Mouse (Mus musculus) neural tube, embryonic 15.5 days (tissue): Measurements from ENCODE around the gene Fam222b. TPM values are rescaled to one million over a fixed set of nuclear protein-coding genes. Genes with fewer than 3 reads are reported as not detected.
"Not testable (repeated sequence)": the region's sequence is repeated elsewhere in the genome, so short reads cannot be mapped to it uniquely, and the experiment has no call there.

Source experiments
- ATAC-seq: fragments of 200-750 bp; cut with Nextera tagmentation; 2 replicates; pipeline ENCODE4 v1.8.0; 2017; ENCODE audit warnings: mild to moderate bottlenecking, moderate TSS enrichment, moderate library complexity; ENCODE audit not compliant: low FRiP score
- H3K27ac ChIP-seq: fragments of 300-500 bp; sonication (generic); replicated peaks from 2 replicates; pipeline ENCODE4 v1.5.1; 2015; ENCODE audit warnings: mild to moderate bottlenecking, inconsistent platforms
- H3K27me3 ChIP-seq: fragments of 300-500 bp; sonication (generic); replicated peaks from 2 replicates; pipeline ENCODE4 v1.6.1; 2015; ENCODE audit warnings: inconsistent platforms
- H3K36me3 ChIP-seq: fragments of 300-500 bp; sonication (generic); 2 replicates; pipeline ENCODE4 v1.6.1; 2015; ENCODE audit warnings: inconsistent platforms
- H3K4me1 ChIP-seq: fragments of 300-500 bp; sonication (generic); 2 replicates; pipeline ENCODE4 v1.6.1; 2015; ENCODE audit warnings: inconsistent platforms
- H3K4me2 ChIP-seq: fragments of 300-500 bp; sonication (generic); 2 replicates; pipeline ENCODE4 v1.6.1; 2015; ENCODE audit warnings: inconsistent platforms, mild to moderate bottlenecking, moderate library complexity
- H3K4me3 ChIP-seq: fragments of 300-500 bp; sonication (generic); replicated peaks from 2 replicates; pipeline ENCODE4 v1.5.1; 2015; ENCODE audit warnings: mild to moderate bottlenecking, inconsistent platforms
- H3K9ac ChIP-seq: fragments of 300-500 bp; sonication (generic); replicated peaks from 2 replicates; pipeline ENCODE4 v1.6.1; 2015; ENCODE audit warnings: mild to moderate bottlenecking, inconsistent platforms
- H3K9me3 ChIP-seq: fragments of 300-500 bp; sonication (generic); replicated peaks from 2 replicates; pipeline ENCODE4 v1.6.1; 2016; ENCODE audit warnings: inconsistent platforms
- WGBS: fragments of 180-500 bp; shearing (Covaris S2); methylation state at CpG from one replicate; pipeline ENCODE4 v1.1.7; 2015; ENCODE audit warnings: mixed read lengths; 5-methylcytosine and 5-hydroxymethylcytosine counted together
- polyA plus RNA-seq: library from polyadenylated mRNA; unstranded; fragments of >200 nt; fragmentation: Nextera tagmentation; extraction: Ambion mirVana; gene quantifications from 2 replicates; pipeline ENCODE4 v1.2.1, GENCODE M21; 2015

The Fam222b gene
- polyA plus RNA-seq, 1 experiment from 2014 or later = 22.2 TPM

DNA sequence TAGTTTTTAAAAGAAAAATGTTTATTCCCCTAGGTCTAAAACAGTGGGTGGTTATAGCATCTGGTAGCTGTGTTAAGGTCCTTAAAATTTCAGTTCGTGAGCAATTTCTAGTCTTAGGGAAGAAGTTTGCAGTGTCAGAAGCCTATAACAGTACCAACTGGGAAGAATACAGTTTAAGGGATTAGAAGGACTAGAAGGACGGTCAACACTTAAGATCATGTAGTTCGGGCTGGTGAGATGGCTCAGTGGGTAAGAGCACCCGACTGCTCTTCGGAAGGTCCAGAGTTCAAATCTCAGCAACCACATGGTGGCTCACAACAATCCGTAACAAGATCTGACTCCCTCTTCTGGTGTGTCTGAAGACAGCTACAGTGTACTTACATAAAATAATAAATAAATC lies 90.2 kb downstream of the Fam222b start:
- ATAC-seq, H3K9ac ChIP-seq, H3K4me2 ChIP-seq, H3K4me3 ChIP-seq, H3K9me3 ChIP-seq, H3K27me3 ChIP-seq, H3K27ac ChIP-seq: not testable (repeated sequence)
- peaks cover 53% of the 10 kb centered on the region for H3K4me1 ChIP-seq
- H3K36me3 ChIP-seq = peaks cover 18% of the 10 kb centered on the region
- 97% methylated on average over 6 of the region's 6 CpGs for WGBS

DNA sequence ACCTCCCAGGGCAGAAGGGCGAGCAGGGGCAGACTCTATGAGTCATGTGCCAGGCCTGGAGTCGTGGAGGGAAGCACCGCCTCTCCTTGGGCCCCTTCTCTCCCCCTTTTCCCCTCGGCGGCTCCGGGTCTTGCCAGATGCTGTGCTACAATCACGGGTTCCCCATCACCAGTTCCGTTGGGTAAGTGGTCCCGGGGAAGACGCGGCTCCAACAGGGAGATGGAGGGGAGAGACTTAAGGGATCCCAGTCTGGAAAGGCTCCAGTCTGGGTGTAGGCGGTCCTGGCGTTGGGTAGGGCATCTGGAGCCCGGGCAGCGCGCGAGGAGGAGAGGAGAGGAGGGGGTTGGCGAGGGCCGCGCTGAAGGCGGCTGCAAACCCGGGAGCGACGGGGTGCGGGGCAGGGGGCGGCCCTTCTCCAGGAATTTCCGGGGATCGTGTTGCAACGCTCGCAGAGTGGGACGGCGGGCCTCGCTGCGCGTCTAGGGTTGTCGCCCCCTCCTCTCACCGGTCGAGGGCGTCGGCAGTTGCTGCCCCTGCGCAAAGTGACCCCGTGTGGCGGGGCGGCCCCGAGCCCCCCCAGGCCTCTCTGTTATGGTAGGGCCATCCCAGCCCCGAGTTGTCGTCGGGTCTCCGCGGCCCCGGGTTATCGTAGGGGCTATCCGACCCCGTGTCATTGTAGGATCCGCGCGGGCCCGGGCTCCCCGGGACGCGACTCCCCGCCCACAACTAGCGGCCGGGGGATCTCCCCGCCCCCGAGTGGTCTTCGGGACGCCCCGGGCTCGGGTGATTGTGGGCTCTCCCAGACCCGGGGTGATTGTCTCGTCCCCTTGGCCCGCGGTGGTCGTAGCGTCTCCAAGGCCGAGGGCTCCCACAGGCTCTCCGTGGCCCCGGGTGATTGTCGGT lies 94.1 kb downstream of the Fam222b start, which contains the start of gene Rab34:
Gene Rab34, plus strand, starts transcription at position 100 of the 903 bp plus-strand sequence.
- peak; percentile 72 for ATAC-seq
- Histone ChIP-seq H3K27ac (peak within 1 kb of the TSS; percentile 94), H3K9me3 (no peaks in the 10 kb centered on the region), H3K4me1 (peaks cover 34% of the 10 kb centered on the region), H3K36me3 (peaks cover 30% of the 10 kb centered on the region), H3K4me2 (peak within 1 kb of the TSS; percentile 67), H3K27me3 (no peaks in the 10 kb centered on the region), H3K9ac (peak within 1 kb of the TSS; percentile 83), H3K4me3 (peak within 1 kb of the TSS; percentile 73)
- WGBS = under 1% methylated on average over 78 of the region's 80 CpGs

DNA sequence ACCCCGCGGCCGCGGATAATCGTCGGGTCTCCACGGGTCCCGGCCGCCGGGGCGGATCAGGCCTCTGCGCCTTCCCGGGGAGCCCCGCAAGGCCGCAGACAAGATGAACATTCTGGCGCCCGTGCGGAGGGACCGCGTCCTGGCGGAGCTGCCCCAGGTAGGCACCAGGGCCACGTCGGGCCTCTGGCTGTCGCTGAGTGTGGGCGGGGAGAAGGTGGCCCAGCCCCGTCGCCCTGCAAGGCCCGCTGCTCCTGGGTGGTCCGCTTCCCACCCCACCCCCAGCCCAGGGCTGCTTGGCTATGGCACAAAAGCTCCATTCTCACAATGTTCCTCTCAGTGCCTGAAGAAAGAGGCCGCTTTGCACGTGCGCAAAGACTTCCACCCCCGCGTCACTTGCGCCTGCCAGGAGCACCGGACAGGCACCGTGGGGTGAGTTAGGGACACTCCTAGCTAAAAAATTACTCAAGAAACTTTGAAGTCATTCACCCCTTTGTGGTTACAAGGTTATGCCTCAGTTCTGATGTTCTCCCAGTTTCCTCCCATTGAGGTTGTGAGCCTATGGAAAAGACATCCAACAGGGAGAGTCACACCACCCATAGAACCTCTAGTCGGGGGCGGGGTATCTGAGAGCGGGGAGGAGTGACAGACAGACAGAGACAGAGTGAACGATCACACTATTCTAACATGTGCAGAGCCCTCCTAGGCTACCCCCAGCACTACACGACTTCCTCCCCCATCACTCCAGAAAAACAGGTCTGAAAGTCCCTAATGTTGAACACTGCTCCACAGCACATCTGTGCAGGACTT lies 95.0 kb downstream of the Fam222b start:
- H3K4me2 ChIP-seq = peak overlapping the region; percentile 67
- peak overlapping the region; percentile 83 for H3K9ac ChIP-seq
- no peaks in the 10 kb centered on the region for H3K9me3 ChIP-seq
- H3K4me3 ChIP-seq = peak overlapping the region; percentile 73
- H3K36me3 ChIP-seq = peaks cover 31% of the 10 kb centered on the region
- H3K27ac ChIP-seq = peak overlapping the region; percentile 94
- ATAC-seq = peak; percentile 80
- peaks cover 33% of the 10 kb centered on the region for H3K4me1 ChIP-seq
- WGBS = under 1% methylated on average over 41 of the region's 42 CpGs
- H3K27me3 ChIP-seq = no peaks in the 10 kb centered on the region

DNA sequence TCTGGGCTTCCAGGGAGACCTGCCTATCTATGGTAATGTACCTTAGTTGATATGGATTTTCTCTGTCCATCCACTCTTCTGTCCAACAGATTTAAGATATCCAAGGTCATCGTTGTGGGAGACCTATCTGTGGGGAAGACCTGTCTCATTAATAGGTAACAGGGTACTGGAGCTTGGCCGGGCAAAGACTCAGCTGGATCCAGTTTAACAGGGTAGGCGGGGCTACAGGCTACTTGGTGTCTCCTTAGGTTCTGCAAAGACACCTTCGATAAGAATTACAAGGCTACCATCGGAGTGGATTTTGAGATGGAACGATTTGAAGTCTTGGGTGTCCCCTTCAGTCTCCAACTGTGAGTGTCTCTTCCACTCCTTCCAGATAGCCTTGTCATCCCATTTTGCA lies 95.6 kb downstream of the Fam222b start:
- Histone ChIP-seq H3K27ac (peak overlapping the region; percentile 94), H3K27me3 (no peaks in the 10 kb centered on the region), H3K9me3 (no peaks in the 10 kb centered on the region), H3K36me3 (peaks cover 31% of the 10 kb centered on the region), H3K4me2 (peak overlapping the region; percentile 67), H3K4me1 (peaks cover 38% of the 10 kb centered on the region), H3K4me3 (peak overlapping the region; percentile 73), H3K9ac (peak overlapping the region; percentile 83)
- no peak for ATAC-seq
- WGBS = 69% methylated on average over 6 of the region's 6 CpGs

DNA sequence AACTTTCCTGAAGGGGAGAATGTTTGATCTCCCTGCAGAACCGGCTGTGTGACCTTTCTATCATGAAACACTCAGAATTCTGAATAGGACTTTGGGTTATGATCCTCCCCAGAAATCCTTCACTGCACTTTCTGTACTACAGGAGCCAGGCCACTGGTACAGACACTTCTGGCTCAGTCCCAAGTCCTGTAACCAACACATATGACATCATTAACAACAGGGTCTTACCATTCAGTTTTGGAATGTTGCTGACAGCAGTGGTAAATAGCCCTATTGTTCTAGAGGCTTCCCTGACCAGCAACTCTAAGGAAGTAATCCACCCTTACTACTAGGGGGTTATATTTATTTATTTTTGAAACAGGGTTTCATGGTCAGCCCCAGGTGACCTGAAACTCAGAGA lies 98.7 kb downstream of the Fam222b start, which contains the start of gene Proca1:
Gene Proca1, plus strand, starts transcription at position 280 of the 400 bp plus-strand sequence.
- Histone ChIP-seq H3K27ac (no peak within 1 kb of the TSS), H3K9ac (no peak within 1 kb of the TSS), H3K9me3 (no peaks in the 10 kb centered on the region), H3K4me3 (peak within 1 kb of the TSS; percentile 36), H3K36me3 (peaks cover 31% of the 10 kb centered on the region), H3K4me1 (peaks cover 28% of the 10 kb centered on the region), H3K27me3 (no peaks in the 10 kb centered on the region), H3K4me2 (peak within 1 kb of the TSS; percentile 49)
- 92% methylated on average over 1 of the region's 1 CpGs for WGBS
- no peak for ATAC-seq

DNA sequence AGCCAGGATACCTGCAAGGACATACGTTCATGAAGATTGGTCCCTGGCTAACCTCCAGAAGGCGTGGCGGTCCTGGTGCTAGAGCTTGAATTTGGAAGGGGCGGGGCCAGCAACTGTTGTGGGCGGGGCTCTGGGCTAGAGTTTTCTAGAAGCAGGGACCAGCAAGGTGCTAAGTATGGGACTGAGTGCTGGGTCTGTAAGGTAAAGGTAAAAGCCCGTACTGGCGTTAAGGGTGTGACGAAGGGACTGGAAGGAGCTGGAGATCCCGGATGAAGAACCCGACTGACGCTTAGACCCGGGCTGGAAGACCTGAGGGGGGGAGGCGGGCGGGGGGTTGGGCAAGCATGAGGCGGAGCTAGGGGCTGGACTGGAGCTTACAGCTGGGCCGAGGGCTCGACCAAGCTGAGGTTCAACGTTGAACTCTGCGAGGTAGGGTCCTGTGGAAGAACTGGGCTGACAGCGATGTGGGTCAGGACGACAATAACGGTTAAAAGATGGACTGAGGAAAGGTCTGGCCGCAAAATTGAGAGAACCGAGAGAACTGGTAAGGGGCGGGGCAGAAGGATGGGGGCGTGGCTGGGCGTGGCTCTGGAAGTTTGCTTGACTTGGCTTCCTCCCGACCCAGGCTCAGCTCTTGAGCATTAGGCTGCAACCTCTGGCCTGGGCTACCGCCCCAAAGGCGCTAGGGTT lies 100.1 kb downstream of the Fam222b start:
- ATAC-seq = 0 out of 2 replicates have a peak, but pooled peaks have one; percentile 39
- peaks cover 22% of the 10 kb centered on the region for H3K4me1 ChIP-seq
- H3K4me3 ChIP-seq = peak overlapping the region; percentile 36
- no peaks in the 10 kb centered on the region for H3K9me3 ChIP-seq
- peak overlapping the region; percentile 49 for H3K4me2 ChIP-seq
- H3K27ac ChIP-seq = no peak overlapping the region
- 5% methylated on average over 30 of the region's 30 CpGs for WGBS
- H3K9ac ChIP-seq = 0 out of 2 replicates have a peak overlapping the region, but pooled peaks have one; percentile 23
- H3K36me3 ChIP-seq = peaks cover 31% of the 10 kb centered on the region
- no peaks in the 10 kb centered on the region for H3K27me3 ChIP-seq

DNA sequence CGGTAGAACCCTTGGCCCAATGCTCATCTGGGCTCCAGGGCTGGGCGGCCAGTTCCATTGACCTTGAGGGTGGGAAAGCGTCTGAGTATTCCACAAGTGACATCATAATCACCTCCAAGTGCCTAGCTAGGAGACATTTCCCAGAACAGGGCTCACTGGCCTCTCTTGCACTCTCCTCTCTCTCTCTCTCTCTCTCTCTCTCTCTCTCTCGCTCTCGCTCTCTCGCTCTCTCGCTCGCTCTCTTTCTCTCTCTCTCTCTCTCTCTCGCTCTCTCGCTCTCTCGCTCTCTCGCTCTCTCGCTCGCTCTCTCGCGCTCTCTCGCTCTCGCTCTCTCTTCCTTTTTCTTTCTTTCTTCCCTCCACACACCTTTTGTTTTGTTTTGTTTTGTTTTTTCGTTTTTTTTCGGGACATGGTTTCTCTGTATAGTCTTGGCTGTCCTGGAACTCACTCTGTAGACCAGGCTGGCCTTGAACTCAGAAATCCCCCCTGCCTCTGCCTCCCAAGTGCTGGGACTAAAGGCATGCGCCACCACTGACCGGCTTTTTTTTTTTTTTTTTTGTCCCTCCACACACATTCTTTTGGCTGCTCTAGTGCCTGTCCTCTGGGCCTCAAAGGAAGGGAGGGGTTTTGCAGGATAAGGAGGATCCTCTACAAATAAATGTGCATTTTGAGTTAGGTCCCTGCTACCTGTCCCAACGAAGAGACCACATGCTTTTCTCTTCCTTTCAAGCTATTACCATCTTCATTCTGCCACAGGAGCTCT lies 100.8 kb downstream of the Fam222b start:
- H3K4me3 ChIP-seq = peak overlapping the region; percentile 36
- no peaks in the 10 kb centered on the region for H3K27me3 ChIP-seq
- H3K4me2 ChIP-seq = peak overlapping the region; percentile 49
- peaks cover 30% of the 10 kb centered on the region for H3K36me3 ChIP-seq
- no peak for ATAC-seq
- H3K27ac ChIP-seq = no peak overlapping the region
- no peaks in the 10 kb centered on the region for H3K9me3 ChIP-seq
- WGBS = 67% methylated on average over 23 of the region's 23 CpGs
- H3K9ac ChIP-seq = 0 out of 2 replicates have a peak overlapping the region, but pooled peaks have one; percentile 23
- peaks cover 14% of the 10 kb centered on the region for H3K4me1 ChIP-seq

DNA sequence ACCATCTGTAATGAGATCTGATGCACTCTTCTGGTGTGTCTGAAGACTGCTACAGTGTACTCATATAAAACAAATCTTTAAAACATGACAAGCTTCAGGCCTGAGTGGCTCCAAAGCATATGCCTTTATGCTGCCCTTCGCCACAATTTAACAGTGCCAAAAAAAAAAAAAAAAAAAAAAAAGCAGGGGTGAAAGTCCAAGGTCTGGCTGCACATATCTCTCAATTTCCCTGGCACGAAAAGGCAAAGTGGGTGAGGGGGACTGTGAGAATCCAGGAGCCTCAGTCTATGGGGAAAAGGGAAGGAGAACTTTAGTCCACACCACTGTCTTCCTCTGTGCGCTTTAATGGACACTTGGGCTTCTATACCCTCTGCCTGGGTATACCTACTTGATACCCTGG lies 107.9 kb downstream of the Fam222b start:
- Histone ChIP-seq H3K36me3 (peaks cover 21% of the 10 kb centered on the region), H3K4me1 (peaks cover 18% of the 10 kb centered on the region; the same call in 1 of the 2 replicates), H3K27ac (no peak overlapping the region), H3K4me3 (no peak overlapping the region), H3K9me3 (no peaks in the 10 kb centered on the region), H3K9ac (no peak overlapping the region), H3K27me3 (no peaks in the 10 kb centered on the region), H3K4me2 (no peak overlapping the region)
- no peak for ATAC-seq
- WGBS = 94% methylated on average over 3 of the region's 3 CpGs

DNA sequence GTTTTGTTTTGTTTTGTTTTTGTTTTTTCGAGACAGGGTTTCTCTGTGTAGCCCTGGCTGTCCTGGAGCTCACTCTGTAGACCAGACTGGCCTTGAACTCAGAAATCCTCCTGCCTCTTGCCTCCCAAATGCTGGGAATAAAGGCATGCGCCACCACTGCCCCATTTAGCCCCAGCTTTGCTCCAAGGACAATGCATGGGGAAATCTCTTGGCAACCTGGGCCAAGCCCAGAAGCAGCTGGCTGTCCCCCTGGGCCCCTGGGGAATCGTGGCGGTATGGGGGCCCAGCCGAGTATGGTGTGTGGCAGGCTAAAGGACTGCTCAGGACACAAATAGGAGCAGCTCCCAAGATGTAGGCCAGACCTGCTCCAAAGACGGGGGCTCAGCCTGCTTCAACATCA lies 109.8 kb downstream of the Fam222b start:
- Histone ChIP-seq H3K4me2 (no peak overlapping the region), H3K4me3 (no peak overlapping the region), H3K27ac (peak overlapping the region; percentile 72; the same call in 1 of the 2 replicates), H3K36me3 (peaks cover 40% of the 10 kb centered on the region), H3K27me3 (no peaks in the 10 kb centered on the region), H3K9me3 (no peaks in the 10 kb centered on the region), H3K9ac (no peak overlapping the region), H3K4me1 (peaks cover 18% of the 10 kb centered on the region; the same call in 1 of the 2 replicates)
- no peak for ATAC-seq
- WGBS = 44% methylated on average over 6 of the region's 6 CpGs

DNA sequence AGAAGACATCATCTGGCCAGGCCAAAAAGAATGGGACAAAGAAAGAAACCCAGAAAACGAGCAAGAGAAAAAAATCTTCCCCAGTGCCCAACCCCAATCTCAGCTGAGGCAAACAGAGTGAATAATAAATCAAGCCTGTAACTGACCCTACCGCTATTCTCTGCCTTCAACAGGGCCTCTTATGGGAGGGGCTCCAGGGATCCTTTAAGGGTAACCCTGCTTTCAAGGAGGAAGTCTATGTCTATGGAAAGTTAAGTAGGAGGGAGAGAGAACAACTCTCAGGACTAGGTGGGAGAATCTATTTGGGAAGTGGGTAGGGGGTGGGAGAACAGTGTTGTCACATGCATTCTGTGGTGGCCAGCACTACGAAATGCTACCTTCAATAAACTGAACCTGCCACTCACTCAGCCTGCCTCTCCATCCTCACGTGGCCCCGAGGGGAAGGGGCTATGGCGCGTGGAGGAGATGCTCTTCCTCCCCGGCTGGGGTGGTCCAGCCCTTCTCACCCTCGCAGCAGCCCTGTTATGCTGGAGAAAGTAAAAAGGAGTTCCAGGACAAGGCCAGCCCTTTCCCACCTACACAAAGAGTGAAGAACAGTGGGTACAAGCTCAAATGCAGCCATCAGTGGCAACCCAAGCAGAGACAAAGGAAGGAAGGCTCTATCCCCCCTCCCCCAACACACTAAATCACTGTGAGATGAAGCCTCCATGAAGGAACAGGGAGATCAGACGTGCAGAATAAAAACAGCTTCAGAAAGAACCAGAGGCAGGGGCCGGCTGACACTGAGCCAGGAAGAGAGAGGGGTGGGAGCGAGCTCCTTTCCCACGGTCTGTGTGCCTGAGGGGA lies 111.1 kb downstream of the Fam222b start:
- H3K27me3 ChIP-seq = no peaks in the 10 kb centered on the region
- H3K4me1 ChIP-seq = peaks cover 18% of the 10 kb centered on the region; the same call in 1 of the 2 replicates
- H3K27ac ChIP-seq = peak overlapping the region; percentile 72
- H3K4me2 ChIP-seq = no peak overlapping the region
- WGBS = 16% methylated on average over 13 of the region's 13 CpGs
- peaks cover 53% of the 10 kb centered on the region for H3K36me3 ChIP-seq
- no peak overlapping the region for H3K4me3 ChIP-seq
- H3K9ac ChIP-seq = no peak overlapping the region
- H3K9me3 ChIP-seq = no peaks in the 10 kb centered on the region
- ATAC-seq = peak; percentile 53
